Mouse (Mus musculus) heart, embryonic 16.5 days (tissue): ENCODE data around the gene Ano1. TPM values are rescaled to one million over a fixed set of nuclear protein-coding genes. Genes with fewer than 3 reads are reported as not detected.

Experiments
- ATAC-seq: fragments of 200-750 bp; cut with Nextera tagmentation; replicated peaks from 2 replicates; pipeline ENCODE4 v1.8.0; 2017; ENCODE audit warnings: moderate number of reproducible peaks; ENCODE audit not compliant: insufficient read depth, low FRiP score; ENCODE audit errors: extremely low read depth
- H3K27ac ChIP-seq: fragments of 300-500 bp; sonication (generic); 2 replicates; pipeline ENCODE4 v1.5.1; 2014; ENCODE audit warnings: mild to moderate bottlenecking, low read length, control low read depth, moderate library complexity
- H3K27me3 ChIP-seq: fragments of 300-500 bp; sonication (generic); 2 replicates; pipeline ENCODE4 v1.6.1; 2014; ENCODE audit warnings: low read length, mixed read lengths; ENCODE audit not compliant: control insufficient read depth, insufficient read depth
- H3K36me3 ChIP-seq: fragments of 300-500 bp; sonication (generic); 2 replicates; pipeline ENCODE4 v1.6.1; 2014; ENCODE audit not compliant: control insufficient read depth, insufficient read depth
- H3K4me1 ChIP-seq: fragments of 300-500 bp; sonication (generic); 2 replicates; pipeline ENCODE4 v1.6.1; 2014; ENCODE audit warnings: low read length, mixed read lengths; ENCODE audit not compliant: control insufficient read depth, insufficient read depth
- H3K4me2 ChIP-seq: fragments of 300-500 bp; sonication (generic); 2 replicates; pipeline ENCODE4 v1.6.1; 2014; ENCODE audit warnings: low read depth, mild to moderate bottlenecking, control low read depth, low read length
- H3K4me3 ChIP-seq: fragments of 300-500 bp; sonication (generic); 2 replicates; pipeline ENCODE4 v1.5.1; 2014; ENCODE audit warnings: mild to moderate bottlenecking, control low read depth, low read length
- H3K9ac ChIP-seq: fragments of 300-500 bp; sonication (generic); 2 replicates; pipeline ENCODE4 v1.6.1; 2014; ENCODE audit warnings: low read length, control low read depth
- H3K9me3 ChIP-seq: fragments of 300-500 bp; sonication (generic); replicated peaks from 2 replicates; pipeline ENCODE4 v1.6.1; 2016; ENCODE audit warnings: low read length; ENCODE audit not compliant: control insufficient read depth
- WGBS: fragments of 180-500 bp; shearing (Covaris S2); extraction: QIAGEN DNeasy Blood & Tissue Kit; methylation state at CpG from one replicate; pipeline ENCODE4 v1.1.7; 2014; 5-methylcytosine and 5-hydroxymethylcytosine counted together
- polyA plus RNA-seq: library from polyadenylated mRNA; unstranded; fragments of >200 nt; fragmentation: Nextera tagmentation; extraction: Ambion mirVana; gene quantifications from 2 replicates; pipeline ENCODE4 v1.2.1, GENCODE M21; 2015

Gene Ano1
- polyA plus RNA-seq, 1 experiment from 2014 or later, result 7.3 TPM

GRCm38 (mm10) chr7:144581559-144582283 lies 170.1 kb downstream of the Ano1 start:
- Histone ChIP-seq H3K27me3 (no peaks in the 10 kb centered on the region), H3K4me2 (peak overlapping the region; percentile 89), H3K27ac (peak overlapping the region; percentile 96), H3K36me3 (peaks cover 9% of the 10 kb centered on the region; the same call in 1 of the 2 replicates), H3K9me3 (no peaks in the 10 kb centered on the region), H3K9ac (peak overlapping the region; percentile 90), H3K4me1 (peaks cover 27% of the 10 kb centered on the region), H3K4me3 (peak overlapping the region; percentile 92)
- peak; percentile 85 for ATAC-seq
- under 1% methylated on average over 43 of the region's 43 CpGs for WGBS

- no peak overlapping the region for H3K9ac ChIP-seq
- no peak overlapping the region for H3K4me3 ChIP-seq
- no peaks in the 10 kb centered on the region; the same call in 1 of the 2 replicates for H3K27me3 ChIP-seq
- no peak overlapping the region for H3K4me2 ChIP-seq
- H3K9me3 ChIP-seq, result no peaks in the 10 kb centered on the region
- 0 out of 2 replicates have a peak, but pooled peaks have one; percentile 4 for ATAC-seq
- peaks cover 20% of the 10 kb centered on the region for H3K4me1 ChIP-seq
- H3K36me3 ChIP-seq, result peaks cover 9% of the 10 kb centered on the region; the same call in 1 of the 2 replicates
- WGBS, result 52% methylated on average over 5 of the region's 5 CpGs
- peak overlapping the region; percentile 87 for H3K27ac ChIP-seq
These were observed 173.9 kb downstream of the Ano1 start for GRCm38 (mm10) chr7:144577876-144578275.

- Histone ChIP-seq H3K9me3 (no peaks in the 10 kb centered on the region), H3K27ac (no peak overlapping the region), H3K4me3 (no peak overlapping the region), H3K36me3 (no peaks in the 10 kb centered on the region), H3K27me3 (no peaks in the 10 kb centered on the region; the same call in 1 of the 2 replicates), H3K9ac (no peak overlapping the region), H3K4me1 (peaks cover 8% of the 10 kb centered on the region), H3K4me2 (no peak overlapping the region)
- WGBS, result 85% methylated on average over 5 of the region's 5 CpGs
- no peak for ATAC-seq
These were observed 179.5 kb downstream of the Ano1 start for GRCm38 (mm10) chr7:144572234-144572633.

- no peak for ATAC-seq
- Histone ChIP-seq H3K27me3 (no peaks in the 10 kb centered on the region; the same call in 1 of the 2 replicates), H3K9me3 (no peaks in the 10 kb centered on the region), H3K4me3 (no peak overlapping the region), H3K4me2 (no peak overlapping the region), H3K9ac (no peak overlapping the region), H3K4me1 (peaks cover 8% of the 10 kb centered on the region), H3K27ac (no peak overlapping the region), H3K36me3 (no peaks in the 10 kb centered on the region)
These were observed 180.2 kb downstream of the Ano1 start for GRCm38 (mm10) chr7:144571598-144571997.

- ATAC-seq, result peak; percentile 81; the same call in 1 of the 2 replicates
- no peaks in the 10 kb centered on the region; the same call in 1 of the 2 replicates for H3K27me3 ChIP-seq
- H3K36me3 ChIP-seq, result no peaks in the 10 kb centered on the region
- no peak overlapping the region for H3K4me3 ChIP-seq
- 18% methylated on average over 7 of the region's 7 CpGs for WGBS
- H3K4me2 ChIP-seq, result no peak overlapping the region
- peak overlapping the region; percentile 77 for H3K27ac ChIP-seq
- peaks cover 8% of the 10 kb centered on the region for H3K4me1 ChIP-seq
- H3K9ac ChIP-seq, result no peak overlapping the region
- H3K9me3 ChIP-seq, result no peaks in the 10 kb centered on the region
These were observed 182.3 kb downstream of the Ano1 start for GRCm38 (mm10) chr7:144569428-144569827.

- Histone ChIP-seq H3K9me3 (no peaks in the 10 kb centered on the region), H3K9ac (no peak overlapping the region), H3K4me1 (peaks cover 8% of the 10 kb centered on the region), H3K27ac (no peak overlapping the region), H3K27me3 (no peaks in the 10 kb centered on the region; the same call in 1 of the 2 replicates), H3K4me3 (no peak overlapping the region), H3K4me2 (no peak overlapping the region), H3K36me3 (no peaks in the 10 kb centered on the region)
- ATAC-seq, result no peak
These were observed 183.7 kb downstream of the Ano1 start for GRCm38 (mm10) chr7:144568091-144568490.

GRCm38 (mm10) chr7:144566921-144567682 lies 184.7 kb downstream of the Ano1 start:
- Histone ChIP-seq H3K4me2 (no peak overlapping the region), H3K9ac (no peak overlapping the region), H3K27ac (no peak overlapping the region), H3K4me3 (no peak overlapping the region), H3K36me3 (no peaks in the 10 kb centered on the region), H3K4me1 (peaks cover 8% of the 10 kb centered on the region), H3K9me3 (no peaks in the 10 kb centered on the region), H3K27me3 (no peaks in the 10 kb centered on the region)
- ATAC-seq, result no peak
- 77% methylated on average over 2 of the region's 3 CpGs for WGBS

GRCm38 (mm10) chr7:144563456-144564155 lies 188.2 kb downstream of the Ano1 start:
- no peak overlapping the region for H3K27ac ChIP-seq
- H3K9me3 ChIP-seq, result no peaks in the 10 kb centered on the region
- H3K9ac ChIP-seq, result no peak overlapping the region
- H3K4me1 ChIP-seq, result no peaks in the 10 kb centered on the region
- 49% methylated on average over 9 of the region's 9 CpGs for WGBS
- no peak overlapping the region for H3K4me3 ChIP-seq
- no peaks in the 10 kb centered on the region for H3K36me3 ChIP-seq
- ATAC-seq, result no peak
- H3K4me2 ChIP-seq, result no peak overlapping the region
- no peaks in the 10 kb centered on the region for H3K27me3 ChIP-seq
